Mouse (Mus musculus) right cerebral cortex, postnatal 10 days (tissue): ENCODE data around the gene Tln2.

Source experiments
- DNase-seq, 2 experiments: peaks; one replicate each; pipeline ENCODE4 v3.0.0; 2021; ENCODE audit warnings: low spot score in 2 of 2

Gene Tln2

GRCm38 (mm10) chr9:67477445-67477844, 82.1 kb downstream of the Tln2 start:
- no peak for DNase-seq

DNA sequence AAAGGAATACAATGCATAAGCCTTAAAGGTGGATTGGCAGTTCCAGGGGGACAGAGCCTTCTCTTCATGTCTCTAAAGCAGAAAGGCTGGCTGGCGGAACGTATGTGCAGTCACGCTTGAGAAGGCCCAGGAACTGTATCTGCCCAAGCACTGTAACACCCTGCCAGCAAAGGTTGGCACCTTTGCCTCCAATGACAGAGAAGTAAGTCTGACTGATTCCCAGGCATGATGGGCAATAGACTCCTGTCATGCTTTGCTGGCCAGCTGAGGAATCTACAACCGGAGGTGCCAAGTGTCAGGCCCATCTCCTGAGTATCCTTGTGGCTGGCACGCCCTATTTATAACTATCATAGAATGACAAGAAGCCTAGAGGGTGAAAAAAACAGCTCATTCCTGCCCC, 83.3 kb downstream of the Tln2 start:
- no peak for DNase-seq

- DNase-seq = no peak
These were observed 95.9 kb downstream of the Tln2 start for GRCm38 (mm10) chr9:67463440-67464122.

GRCm38 (mm10) chr9:67441484-67441883, 118.0 kb downstream of the Tln2 start:
- no peak for DNase-seq

- no peak for DNase-seq
These were observed 122.0 kb downstream of the Tln2 start for GRCm38 (mm10) chr9:67437511-67437910.

DNA sequence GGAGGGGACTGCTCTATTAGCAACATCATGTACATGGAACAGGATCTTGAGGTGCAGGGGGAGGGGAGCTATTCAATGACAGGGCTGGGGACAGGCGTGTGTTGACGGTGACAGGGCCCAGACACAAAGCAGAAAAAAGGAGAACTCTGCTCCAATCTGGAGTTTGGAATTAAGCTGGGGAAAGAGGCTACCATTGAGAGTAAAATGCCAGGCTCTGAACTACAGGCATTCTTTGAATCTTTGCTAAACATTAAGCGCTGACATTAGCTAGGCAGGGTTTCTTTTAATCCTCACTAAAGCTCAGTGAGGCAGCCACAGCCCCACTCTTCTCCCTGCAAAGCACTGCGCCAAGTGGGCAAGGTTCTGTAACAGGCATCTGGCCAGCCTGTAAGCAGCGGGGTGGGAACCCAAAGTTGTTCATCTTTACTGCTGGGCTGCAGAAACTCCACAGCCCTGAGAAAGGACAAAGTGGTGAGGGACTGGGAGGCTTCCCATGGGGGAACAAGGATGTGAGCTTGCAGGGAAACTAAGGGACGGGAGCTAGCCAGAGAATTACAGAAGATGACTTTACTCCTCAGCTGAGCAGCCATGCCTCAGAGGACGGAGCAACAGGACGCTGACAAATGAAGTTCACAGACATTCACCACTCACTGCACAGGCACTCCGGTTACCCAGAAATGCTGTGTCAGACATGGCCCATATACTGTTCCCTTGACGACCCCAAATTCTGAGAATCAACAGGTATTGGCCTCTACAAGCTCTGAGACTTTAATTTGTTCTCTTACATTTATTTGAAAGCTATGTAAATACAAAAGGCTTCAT, 124.0 kb downstream of the Tln2 start:
- DNase-seq = peak; percentile 58 to 69

DNA sequence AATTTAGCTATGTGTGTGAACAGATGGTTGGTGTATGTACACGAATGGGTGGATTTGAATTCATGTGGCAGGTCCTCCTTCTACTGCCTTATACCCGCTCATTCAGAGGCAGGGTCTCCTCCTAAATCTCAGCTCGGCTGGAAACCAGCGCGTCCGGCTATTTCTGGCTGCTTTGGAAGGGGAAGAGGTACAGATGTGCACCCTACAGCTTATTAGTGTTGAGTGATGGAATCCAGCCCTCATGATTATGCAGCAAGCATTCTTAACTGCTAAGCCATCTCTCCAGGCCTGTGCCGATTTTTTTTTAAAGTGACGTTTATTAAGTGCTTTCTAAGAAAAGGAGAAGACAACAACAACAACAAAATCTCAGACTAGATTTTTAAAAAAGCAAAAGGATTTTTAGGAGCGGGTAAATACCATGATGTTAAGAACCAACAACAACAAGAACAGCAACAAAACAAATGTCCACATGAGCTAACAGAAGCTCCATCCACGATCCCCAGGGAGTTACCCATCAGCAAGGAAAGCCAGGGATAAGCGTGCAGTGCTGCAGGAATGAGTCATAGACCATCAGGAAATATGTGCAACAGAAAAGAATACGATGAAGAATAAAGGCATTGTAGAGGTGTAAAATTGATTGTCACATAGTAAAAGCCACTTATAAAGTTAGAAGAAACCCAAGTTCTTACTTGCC, 130.2 kb downstream of the Tln2 start:
- DNase-seq = no peak

DNA sequence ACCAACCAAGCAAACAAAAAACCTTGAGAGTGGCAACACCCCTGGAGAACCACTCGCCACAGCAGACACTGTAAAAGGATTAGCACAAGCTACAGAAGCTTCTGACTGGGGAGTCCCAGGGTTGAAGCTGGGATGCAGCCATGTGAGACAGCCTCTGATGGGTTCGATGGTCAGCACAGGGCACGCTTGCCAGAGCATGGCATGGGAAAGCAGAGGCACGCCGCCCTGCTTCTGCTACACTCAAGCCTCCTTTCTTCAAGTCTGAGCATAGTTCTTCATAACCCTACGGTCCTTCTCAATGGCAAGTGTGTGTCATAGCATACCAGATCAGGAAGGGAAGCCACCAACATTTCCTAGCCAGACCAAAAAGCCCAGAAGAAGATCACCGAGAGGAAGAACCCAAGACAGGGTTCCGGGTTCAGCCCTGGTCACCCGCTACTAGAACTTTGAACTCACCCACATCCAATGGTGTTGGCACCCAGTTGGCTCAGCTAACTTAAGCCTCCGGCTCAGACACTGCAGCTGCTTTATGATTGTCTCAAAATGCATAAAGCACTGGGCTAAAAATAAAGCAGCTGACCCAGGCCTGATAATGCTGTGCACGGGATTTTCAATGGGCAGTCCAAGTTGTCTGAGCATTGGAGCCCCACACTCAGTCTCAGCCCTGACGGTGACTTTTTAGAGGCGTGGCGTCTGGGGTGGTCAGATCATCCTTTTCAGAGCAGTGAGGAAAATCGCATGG, 131.0 kb downstream of the Tln2 start:
- no peak for DNase-seq

GRCm38 (mm10) chr9:67426304-67426703, 133.2 kb downstream of the Tln2 start:
- no peak for DNase-seq

- DNase-seq = no peak
These were observed 135.4 kb downstream of the Tln2 start for GRCm38 (mm10) chr9:67424110-67424509.

- peak; percentile 66 to 73 for DNase-seq
These were observed 141.4 kb downstream of the Tln2 start for GRCm38 (mm10) chr9:67418092-67418491.

DNA sequence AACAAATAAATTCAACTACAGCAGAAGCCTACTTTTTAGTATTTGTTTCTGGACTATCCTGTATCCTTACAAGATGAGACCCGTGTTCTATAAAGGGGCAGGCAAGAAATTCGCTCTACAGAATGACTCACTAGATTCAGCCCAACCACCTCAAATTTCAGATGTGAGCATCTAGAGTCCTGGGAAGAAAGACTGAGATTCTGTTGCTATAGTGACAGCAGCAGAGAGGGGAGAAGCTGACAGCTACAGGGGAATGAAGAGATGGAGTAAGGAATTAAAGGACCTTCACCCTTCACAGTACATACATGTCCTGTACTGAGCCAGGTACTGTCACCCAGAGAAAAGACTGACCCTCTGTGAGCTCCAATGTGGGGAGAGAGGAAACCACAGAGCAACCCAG, 148.8 kb downstream of the Tln2 start:
- peak in 1 of 2 experiments; percentile 42 for DNase-seq

GRCm38 (mm10) chr9:67404736-67405135, 154.8 kb downstream of the Tln2 start:
- DNase-seq = no peak

DNA sequence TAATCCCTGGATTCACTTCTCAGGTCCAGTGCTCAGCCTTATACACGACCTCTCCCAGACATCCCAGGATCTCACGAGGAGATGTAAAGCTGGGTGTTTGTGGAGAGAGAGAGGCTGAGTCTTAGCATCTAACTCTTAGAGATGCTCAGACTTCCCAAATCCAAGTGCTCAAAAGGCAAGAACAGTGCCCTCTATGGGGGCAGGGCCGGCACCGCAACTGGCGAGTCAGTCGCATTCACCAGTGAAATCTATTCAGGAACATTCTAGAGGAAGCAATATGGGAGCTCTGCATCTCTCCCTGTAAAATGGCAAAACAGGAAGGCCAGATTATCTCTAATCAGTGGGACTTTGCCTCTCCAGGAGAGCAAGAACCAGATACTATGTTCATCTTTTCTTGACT, 159.9 kb downstream of the Tln2 start:
- peak in 1 of 2 experiments; percentile 37 for DNase-seq

- no peak for DNase-seq
These were observed 161.7 kb downstream of the Tln2 start for GRCm38 (mm10) chr9:67397756-67398155.

DNA sequence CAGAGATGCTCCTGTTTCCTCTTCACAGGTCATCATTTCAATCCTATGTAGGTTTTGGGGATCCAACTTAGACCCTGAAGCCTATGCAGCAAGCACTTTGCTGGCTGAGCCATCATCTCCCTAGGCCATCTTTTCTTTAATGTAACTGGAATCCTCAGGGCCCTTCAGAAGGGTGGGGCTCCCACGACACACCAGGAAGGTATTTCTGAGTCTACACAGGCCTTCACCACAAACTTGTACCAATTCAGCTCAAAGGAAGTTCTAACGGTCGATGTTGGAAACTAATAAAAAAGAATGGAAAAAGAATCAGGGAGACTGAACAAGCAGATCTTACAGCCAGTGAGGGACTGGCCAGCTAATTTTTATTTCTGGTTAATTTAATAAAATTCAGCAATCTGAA, 163.1 kb downstream of the Tln2 start:
- no peak for DNase-seq

DNA sequence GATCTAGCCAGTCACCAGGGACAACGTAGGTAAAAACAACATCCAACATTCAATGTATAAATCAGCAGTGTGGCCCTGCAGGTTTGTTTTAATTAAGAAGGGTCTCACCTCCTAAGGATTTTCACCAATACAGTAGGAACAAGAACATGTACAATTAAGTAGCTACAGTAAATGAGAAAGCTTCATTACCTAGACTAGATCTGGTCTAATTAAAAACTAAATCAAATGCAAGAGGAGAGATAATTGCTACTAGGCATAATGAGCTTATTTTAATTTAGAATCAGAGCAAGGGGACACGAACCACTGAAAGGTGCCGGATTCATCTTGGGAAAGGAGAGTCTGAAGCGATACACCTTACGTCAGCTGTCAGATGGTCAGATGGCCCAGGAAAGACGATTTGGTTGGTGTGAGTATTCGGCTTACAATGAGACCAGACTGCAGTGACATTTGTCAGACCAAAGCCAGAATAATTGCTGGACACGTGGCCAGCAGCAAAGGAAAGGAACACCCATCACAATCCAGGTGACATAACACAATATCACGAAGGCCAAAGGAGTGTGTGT, 175.4 kb downstream of the Tln2 start:
- DNase-seq = no peak

- no peak for DNase-seq
These were observed 179.4 kb downstream of the Tln2 start for GRCm38 (mm10) chr9:67380095-67380494.

DNA sequence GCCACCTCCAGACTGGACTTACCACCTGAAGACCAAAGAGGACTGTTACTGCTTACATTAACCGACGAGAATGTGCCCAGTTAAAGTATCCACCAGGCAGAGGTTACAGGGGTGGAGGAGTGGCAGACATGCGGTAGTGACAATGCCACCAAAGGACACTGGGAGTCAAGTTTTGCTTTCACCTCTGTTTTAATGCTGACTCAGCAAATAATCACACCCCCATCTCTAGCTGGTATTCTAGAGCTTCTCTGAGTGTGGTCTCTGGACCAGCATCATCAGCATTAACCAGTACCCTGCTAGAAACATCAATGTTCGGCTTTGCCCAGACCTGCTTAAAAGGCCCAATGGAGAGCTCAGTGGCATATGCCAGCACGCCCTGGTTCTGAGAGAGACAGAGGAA, 180.7 kb downstream of the Tln2 start:
- no peak for DNase-seq

DNA sequence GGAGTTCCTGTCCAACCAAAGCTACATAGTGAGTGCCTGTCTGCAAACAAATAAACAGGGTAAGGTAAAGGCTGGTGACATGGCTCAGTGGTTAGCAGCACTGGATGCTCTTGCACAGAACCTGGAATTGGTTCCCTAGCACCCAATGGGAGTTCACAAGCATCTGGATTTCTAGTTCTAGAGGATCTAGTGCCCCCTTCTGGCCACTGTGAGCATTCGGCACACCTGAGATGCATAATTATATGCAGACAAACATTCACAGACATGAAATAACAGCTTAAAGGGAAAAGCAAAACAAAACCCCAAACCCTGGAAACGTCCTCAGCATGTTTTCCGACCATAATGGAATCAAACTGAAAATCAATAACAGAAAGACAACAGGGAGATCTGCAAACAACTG, 191.4 kb downstream of the Tln2 start:
- DNase-seq = no peak

GRCm38 (mm10) chr9:67362511-67362910, 197.0 kb downstream of the Tln2 start:
- no peak for DNase-seq

DNA sequence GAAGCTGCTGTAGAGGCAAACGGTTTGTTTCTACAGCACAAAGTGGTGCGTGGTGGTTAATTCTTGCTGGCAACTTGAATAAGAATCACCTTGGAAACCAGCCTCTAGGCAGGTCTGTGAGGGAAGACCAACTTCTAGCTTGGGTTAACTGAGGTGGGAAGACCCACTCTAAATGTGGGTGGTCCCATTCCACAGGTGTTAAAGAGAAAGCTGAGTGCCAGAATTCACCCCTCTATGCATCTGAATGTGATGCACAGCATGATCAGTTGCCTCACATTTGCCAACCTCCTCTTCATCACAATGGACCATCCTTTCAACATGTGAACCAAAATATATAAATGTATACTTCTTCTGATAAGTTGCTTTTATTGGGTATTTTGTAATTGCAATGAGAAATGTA, 197.4 kb downstream of the Tln2 start:
- no peak for DNase-seq
